Mouse (Mus musculus) ES-CJ7 (cell line): ENCODE measurements around the gene Mtmr6.
A peak's percentile ranks its signal among the peaks of the same experiment; 100 is the strongest.

Experiments
- DNase-seq: peaks from one replicate; pipeline ENCODE4 v3.0.0; 2011; ENCODE audit warnings: low read depth, low spot score

The Mtmr6 gene

DNA sequence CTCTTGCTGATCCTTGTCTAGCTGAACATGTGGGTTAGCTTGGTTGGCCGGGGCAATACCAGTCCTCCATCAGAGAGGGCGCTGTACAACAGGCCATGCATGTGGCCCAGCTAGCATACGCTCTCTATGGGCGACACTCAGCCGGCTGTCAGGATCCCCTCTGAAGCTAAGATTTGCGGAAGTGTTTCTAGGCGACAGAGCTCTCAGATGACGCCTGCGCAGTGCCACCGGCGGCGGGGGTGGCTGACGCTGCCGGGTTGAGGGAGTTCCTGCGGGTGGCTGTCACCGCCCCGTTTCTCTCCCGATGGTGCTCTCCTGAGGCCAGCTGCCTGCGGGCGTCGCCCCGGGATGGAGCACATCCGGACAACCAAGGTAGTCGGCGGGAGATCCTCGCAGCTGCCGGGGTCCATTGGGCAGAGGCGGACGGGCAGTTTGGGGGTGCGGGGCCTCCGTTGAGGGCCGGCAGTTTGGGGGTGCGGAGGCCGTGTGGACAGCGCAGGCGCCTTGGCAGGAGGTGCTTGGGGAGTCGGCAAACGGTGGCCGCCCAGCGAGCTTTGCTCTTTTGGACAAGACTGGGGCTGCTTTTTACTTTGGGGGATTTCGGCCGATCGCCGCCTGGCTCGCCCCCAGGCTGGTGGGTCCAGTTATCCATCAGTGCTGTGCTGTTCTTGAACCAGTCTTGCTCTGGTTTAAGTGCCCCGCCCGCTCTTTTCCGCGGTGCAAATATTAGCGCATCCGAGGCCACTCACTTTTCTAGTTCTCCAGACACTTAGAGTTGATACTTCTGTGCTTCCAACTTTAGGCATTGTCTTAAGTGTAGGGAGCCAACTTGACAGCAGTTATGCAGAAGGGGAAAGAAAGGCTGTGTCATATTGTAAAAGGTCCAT lies at the start of gene Mtmr6:
Gene Mtmr6, plus strand, starts transcription at position 239 of the 887 bp plus-strand sequence.
- peak; percentile 99 for DNase-seq

- no peak for DNase-seq
Measured at GRCm38 (mm10) chr14:60216125-60216524, 48.9 kb upstream of the Mtmr6 start.

GRCm38 (mm10) chr14:60217616-60218015 lies 47.4 kb upstream of the Mtmr6 start:
- peak; percentile 77 for DNase-seq

- DNase-seq = no peak
Measured at GRCm38 (mm10) chr14:60219886-60220285, 45.1 kb upstream of the Mtmr6 start.

- DNase-seq = no peak
Measured at GRCm38 (mm10) chr14:60238551-60238950, 26.5 kb upstream of the Mtmr6 start.

DNA sequence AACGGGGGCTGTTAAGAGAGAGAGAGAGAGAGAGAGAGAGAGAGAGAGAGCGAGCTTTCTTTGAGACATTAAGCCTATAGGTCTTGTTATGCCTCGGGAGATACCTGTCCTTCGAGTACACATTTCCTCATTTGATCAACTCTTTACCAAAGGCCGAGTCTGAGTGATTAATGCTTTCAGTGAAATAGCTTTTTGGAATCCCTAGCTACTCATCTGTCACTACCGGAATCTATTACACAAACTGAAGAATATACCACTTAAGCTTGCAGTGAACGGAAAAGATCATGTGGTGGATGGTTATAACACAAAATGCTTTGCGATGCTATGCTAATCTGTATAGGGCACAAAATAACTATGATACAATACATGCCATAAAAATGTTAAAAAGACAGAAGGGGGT lies 14.7 kb upstream of the Mtmr6 start:
- DNase-seq = no peak

- peak; percentile 45 for DNase-seq
Measured at GRCm38 (mm10) chr14:60250879-60251278, 14.1 kb upstream of the Mtmr6 start.

- peak; percentile 98 for DNase-seq
Measured at GRCm38 (mm10) chr14:60251281-60252003, 13.6 kb upstream of the Mtmr6 start, which contains the start of the genes Nupl1 and Gm49336. TSS of gene Nupl1 (minus strand) at chr14:60251431. TSS of gene Gm49336 (minus strand) at chr14:60251507.

DNA sequence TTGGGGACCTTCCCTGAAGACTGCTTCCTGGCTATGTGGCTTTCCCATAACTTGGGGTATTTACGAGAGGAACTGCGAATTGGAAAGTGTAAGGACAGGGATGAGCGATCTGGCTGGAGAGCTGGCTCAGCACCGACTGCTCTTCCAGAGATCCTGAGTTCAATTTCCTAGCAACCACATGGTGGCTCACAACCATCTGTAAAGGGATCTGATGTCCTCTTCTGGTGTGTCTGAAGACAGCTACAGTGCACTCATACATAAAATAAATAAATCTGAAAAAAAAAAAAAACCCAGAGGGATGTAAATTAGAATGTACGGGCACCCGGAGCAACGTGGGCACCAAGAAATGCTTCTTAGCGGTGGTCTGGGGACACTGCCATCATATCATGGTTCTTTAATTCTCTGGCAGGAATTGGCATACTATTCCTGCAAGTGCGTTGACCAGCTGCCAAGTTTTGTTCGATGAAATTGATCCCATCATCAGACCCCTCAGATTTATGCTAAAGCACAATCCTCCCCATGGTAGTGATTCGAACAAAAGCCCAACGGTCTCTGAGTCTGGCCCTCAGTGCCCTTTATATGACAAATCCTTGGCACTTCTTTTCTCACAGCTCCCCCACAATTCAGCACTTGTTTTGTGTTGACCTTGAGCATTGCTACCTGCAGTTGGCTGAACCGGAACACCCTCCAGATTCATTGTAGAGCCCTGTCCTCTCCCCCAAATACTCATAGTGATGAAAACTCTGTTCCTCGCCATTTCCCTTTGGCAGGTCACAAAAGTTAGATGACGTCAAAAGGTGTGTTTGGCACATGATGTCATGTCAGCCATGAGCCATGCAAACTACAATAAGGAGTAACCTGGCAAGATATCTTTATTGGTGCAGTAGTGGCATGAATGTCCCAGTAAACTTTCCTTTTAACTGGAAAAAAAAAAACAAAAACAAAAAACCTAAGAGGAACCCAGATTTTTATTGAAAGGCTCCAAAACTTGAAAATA lies 12.7 kb upstream of the Mtmr6 start:
- peak; percentile 18 for DNase-seq

DNA sequence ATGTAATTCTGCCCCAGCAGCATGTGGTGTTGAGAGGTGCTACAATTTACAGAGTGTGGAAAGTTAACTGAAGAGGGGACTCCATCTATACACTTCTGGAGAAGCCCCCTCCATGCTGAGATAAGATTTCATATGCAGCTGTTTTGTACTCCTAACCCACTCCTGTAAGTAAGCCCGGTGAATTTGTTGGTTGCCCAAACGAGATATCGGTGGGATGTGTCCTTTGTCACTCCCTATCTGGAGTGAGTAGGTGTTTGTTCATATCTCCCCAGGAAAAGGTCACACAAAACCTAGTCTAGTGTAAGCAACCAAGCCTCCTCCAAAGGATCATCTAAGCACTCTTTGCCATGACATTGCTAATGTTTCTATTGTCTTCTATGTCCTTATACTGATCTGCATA lies 11.6 kb upstream of the Mtmr6 start:
- no peak for DNase-seq

DNA sequence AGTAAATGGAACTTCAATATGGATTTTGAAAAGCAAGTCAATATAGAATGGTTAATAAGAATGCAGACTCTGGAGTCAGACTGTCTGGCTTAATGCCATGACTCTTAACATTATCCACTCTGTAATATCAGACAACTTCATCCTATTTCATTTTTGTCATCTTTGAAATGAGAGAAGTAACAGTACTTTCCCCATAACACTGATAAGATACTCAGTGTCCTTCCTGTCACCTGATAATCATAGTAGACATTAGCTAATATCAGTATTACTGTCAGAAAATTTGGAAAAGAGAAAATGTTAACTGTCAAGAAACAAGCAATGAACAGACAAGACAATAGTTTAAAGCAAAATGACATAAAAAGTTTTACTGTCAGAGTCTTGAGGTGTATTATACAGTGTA lies 10.3 kb upstream of the Mtmr6 start:
- no peak for DNase-seq

- peak; percentile 76 for DNase-seq
Measured at GRCm38 (mm10) chr14:60256356-60256755, 8.7 kb upstream of the Mtmr6 start.

- DNase-seq = no peak
Measured at GRCm38 (mm10) chr14:60257101-60257500, 7.9 kb upstream of the Mtmr6 start.

DNA sequence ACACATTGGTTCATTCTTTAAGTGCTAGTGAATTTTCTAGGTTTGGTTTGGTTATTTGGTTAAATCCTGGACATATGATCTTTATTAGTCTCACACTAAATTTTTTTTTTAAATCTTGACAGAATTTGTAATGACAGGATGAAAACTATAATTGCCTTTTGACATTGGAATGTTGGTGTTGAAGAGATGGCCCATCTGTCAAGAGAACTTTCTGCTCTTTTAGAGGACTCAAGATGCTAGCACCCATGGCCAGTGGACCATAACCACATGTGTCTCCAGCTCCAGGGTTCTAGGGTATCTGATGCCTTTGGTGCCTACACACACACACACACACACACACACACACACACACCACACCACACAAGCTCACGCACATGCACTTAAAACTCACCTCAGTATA lies 7.2 kb upstream of the Mtmr6 start:
- no peak for DNase-seq

DNA sequence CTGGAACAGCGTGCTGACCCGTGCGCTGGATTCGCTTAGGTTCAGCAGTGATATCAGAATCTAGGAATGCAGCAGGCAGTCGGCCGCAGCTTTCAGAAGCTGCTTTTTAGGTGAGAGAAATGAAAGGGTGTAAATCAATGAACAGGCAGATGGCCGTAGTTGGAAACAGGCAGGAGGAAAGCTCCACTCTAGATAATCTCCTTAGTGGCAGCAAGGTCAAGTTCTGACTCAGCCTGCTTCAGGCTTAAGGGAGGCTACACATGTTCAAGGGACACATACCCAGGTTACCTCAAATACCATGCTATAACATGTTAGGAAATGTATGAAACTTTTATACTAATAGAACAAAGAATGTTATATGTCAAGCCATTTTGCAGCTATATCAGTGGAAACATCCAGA lies 2.7 kb upstream of the Mtmr6 start:
- DNase-seq = no peak

DNA sequence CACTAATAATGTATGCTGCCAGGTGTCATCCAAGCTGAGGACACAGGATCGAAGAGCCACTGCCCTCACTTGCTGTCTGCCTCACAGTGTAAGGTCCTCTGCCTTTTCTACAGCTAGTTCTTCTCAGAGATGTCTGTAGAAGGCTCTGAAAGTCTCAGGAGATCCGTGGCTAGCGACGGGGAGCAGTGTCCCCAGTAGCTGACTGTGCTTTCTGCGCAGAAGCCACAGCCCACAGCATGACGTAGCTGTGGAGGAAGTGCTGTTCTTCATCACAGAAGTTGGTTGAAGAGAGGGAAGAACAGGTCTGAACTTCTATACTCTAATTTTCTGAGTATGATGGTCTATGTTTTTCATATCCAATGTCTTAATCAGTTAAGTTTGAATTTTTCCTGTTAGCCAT lies 4.3 kb downstream of the Mtmr6 start:
- no peak for DNase-seq

GRCm38 (mm10) chr14:60273346-60273745 lies 8.3 kb downstream of the Mtmr6 start:
- DNase-seq = no peak

- DNase-seq = no peak
Measured at GRCm38 (mm10) chr14:60275301-60276276, 10.6 kb downstream of the Mtmr6 start.

DNA sequence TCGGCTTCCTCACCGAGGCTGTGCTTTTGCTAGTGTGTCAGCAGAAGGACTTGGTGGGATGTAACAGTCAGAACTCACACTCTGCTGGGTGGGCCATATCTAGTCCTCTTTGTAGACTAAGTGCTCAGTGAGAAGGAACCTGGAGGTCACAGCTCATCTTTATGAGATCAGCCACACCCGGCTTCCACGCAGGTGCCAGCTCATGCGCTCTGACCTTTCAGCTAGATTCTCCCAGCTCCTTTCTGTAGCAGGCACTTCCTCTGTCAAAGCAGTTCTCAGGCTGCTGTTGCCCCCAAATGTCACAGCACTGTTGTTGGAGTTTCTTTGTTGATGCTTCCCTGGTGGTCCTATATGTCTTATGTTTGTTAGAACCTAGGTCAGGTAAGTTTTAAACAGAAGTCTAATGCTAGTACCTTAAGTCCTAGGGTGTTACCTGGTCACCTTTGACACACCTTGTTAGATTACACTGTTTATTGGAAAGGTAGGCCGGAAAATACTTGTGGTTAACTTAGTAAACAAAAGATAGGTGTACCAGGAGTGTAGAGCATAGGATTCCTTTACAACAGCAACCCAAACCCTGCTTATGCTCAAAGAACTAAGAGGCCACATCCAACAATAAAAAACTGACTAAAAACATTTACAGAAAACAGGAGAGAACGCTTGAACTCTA lies 21.3 kb downstream of the Mtmr6 start:
- no peak for DNase-seq

DNA sequence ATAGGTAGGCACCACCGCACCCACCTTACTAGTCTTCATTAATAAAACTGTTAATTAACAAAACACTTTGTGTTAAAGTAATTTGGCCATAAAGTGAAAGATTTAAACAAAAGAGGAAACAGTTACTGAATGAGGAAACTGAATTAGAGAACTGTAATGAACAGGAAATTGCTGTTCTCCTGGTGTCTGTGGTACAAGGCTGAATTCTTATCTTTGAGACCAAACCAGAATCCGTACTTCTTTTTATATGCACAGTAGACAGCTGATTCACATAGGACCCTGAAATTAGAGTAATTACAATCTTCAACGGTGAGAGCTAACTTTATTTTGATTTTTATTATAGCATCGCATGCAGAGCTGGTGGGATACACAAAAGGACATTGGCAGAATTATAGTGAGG lies 25.3 kb downstream of the Mtmr6 start:
- DNase-seq = no peak
